Comparison of ENCODE assay signal across 19 mouse cellular contexts in the genomic region with DNA sequence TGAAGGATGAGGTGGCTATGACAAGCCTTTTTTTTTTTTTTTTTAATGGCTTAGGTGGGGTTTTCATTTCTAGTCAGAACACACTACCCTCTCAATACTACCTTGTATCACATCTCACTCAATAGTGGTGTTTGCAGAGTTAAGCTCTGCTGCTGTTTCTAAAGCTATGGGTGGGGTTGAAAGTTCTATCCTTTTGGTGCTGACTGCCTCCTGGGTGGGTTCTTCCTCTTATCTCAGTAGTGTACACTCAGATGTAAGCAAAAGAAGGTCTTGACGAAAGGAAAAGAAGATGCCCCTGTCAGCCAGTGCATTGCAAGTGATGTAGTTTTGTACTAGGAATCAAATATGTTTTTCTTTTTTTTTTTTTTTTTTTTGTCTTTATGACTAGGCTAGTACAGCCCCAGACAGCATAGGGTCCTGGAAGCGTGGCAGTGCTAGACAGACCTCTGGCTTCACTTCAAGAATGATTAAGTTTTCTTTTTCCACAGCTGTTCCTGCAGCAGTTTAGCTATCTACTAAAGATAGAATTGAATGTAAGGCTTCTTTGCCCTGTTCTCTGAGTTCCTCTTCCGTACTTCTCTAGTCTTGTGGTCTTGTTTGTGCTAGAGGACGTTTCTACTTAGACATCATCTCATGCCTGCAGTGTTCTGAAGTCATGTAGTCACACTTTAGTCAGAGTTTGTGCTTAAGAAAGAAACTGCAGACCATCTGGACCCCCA. TPM values are rescaled to one million over a fixed set of nuclear protein-coding genes. Genes with fewer than 3 reads are reported as not detected.
DNase-seq lines count a peak whose midpoint lies in the region; ATAC-seq and TF ChIP-seq lines count a peak whose summit lies in the region.
"Had no signal": no experiment of that assay in that cellular context is flagged by ENCODE, and none has a peak within 500 bp of the region (broad histone marks: within the 10 kb centered on the region; RNA-seq: fewer than 3 reads in every experiment).

No protein-coding gene starts in this region.

- no peak for ATAC-seq in lung, embryonic 14.5 days (ENCODE audit: insufficient read depth)
- ATAC-seq in common myeloid progenitor, adult 5-6 weeks (replicated peaks; ENCODE audit: low read depth, poor library complexity, severe bottlenecking): peak; percentile 70
- ATAC-seq in liver, embryonic 15.5 days (ENCODE audit: insufficient read depth): 0 out of 2 replicates have a peak, but pooled peaks have one; percentile 27
- peak; percentile 59; the same call in 1 of the 2 replicates for ATAC-seq in neutrophil, adult 5-6 weeks (ENCODE audit: extremely low read depth, insufficient number of reproducible peaks, low FRiP score, poor library complexity, severe bottlenecking)
- ATAC-seq in hindbrain, embryonic 12.5 days (ENCODE audit: low FRiP score): no peak

- no peak for TF ChIP-seq CTCF in lung, embryonic 14.5 days (IDR thresholded peaks at IDR 0.05; ENCODE audit: low read depth)
- TF ChIP-seq CTCF in left cerebral cortex, adult 2 months (IDR thresholded peaks at IDR 0.05): no peak

- H3K36me3 ChIP-seq in lung, embryonic 14.5 days (ENCODE audit: insufficient read depth): peaks cover 74% of the 10 kb centered on the region
- peaks cover 88% of the 10 kb centered on the region for H3K36me3 ChIP-seq in liver, embryonic 15.5 days (replicated peaks)
- H3K36me3 ChIP-seq in hindbrain, embryonic 12.5 days: peaks cover 78% of the 10 kb centered on the region

- no peaks in the 10 kb centered on the region; the same call in 1 of the 2 replicates for H3K9me3 ChIP-seq in lung, embryonic 14.5 days (ENCODE audit: low read depth, low read length)
- no peaks in the 10 kb centered on the region for H3K9me3 ChIP-seq in liver, embryonic 15.5 days (replicated peaks)
- no peaks in the 10 kb centered on the region; the same call in 1 of the 2 replicates for H3K9me3 ChIP-seq in hindbrain, embryonic 12.5 days (replicated peaks)
- H3K9me3 ChIP-seq: forebrain, embryonic 12.5 days; midbrain, embryonic 12.5 days had no signal

- peak; percentile 9 for DNase-seq in lung, embryonic 14.5 days
- no peak for DNase-seq in lung, postnatal 25 days (ENCODE audit: low spot score)
- DNase-seq in left cerebral cortex, adult 2 months (ENCODE audit: extremely low spot score in 1 of 2, low spot score in 2 of 2): no peak
- no peak for DNase-seq in layer of hippocampus, adult 8-10 months (ENCODE audit: low spot score in 2 of 2)
- DNase-seq: adrenal gland, postnatal 36 days; cerebellum, adult 9-11 months; embryo, embryonic 11 days; gastrocnemius, postnatal 14 days; kidney, adult 9 months; kidney, postnatal 4 days; retina, postnatal 1 day; thymus, postnatal 4 days had no signal

- 72% methylated on average over 4 of the region's 4 CpGs for WGBS in lung, embryonic 14.5 days
- WGBS in liver, embryonic 15.5 days (ENCODE audit: insufficient replicate concordance): 52% methylated on average over 4 of the region's 4 CpGs
- WGBS in hindbrain, embryonic 12.5 days: 95% methylated on average over 4 of the region's 4 CpGs

- no peak overlapping the region for H3K27ac ChIP-seq in lung, embryonic 14.5 days (ENCODE audit: low read depth)
- H3K27ac ChIP-seq in liver, embryonic 15.5 days (replicated peaks): no peak overlapping the region
- no peak overlapping the region for H3K27ac ChIP-seq in left cerebral cortex, adult 2 months
- no peak overlapping the region for H3K27ac ChIP-seq in hindbrain, embryonic 12.5 days
- H3K27ac ChIP-seq: embryonic facial prominence, embryonic 15.5 days; forebrain, embryonic 12.5 days; midbrain, embryonic 12.5 days had no signal

- intact Hi-C loops in left cerebral cortex, adult 2 months (cut with DNase I): no loop called here

- H3K4me3 ChIP-seq in lung, embryonic 14.5 days (ENCODE audit: low read depth, low read length): no peak overlapping the region
- no peak overlapping the region for H3K4me3 ChIP-seq in liver, embryonic 15.5 days (replicated peaks)
- H3K4me3 ChIP-seq in left cerebral cortex, adult 2 months: no peak overlapping the region
- H3K4me3 ChIP-seq in hindbrain, embryonic 12.5 days: no peak overlapping the region
- H3K4me3 ChIP-seq: embryonic facial prominence, embryonic 15.5 days; forebrain, embryonic 12.5 days; midbrain, embryonic 12.5 days had no signal

- no peak overlapping the region for H3K9ac ChIP-seq in lung, embryonic 14.5 days
- H3K9ac ChIP-seq in liver, embryonic 15.5 days: no peak overlapping the region
- no peak overlapping the region for H3K9ac ChIP-seq in hindbrain, embryonic 12.5 days
- H3K9ac ChIP-seq: embryonic facial prominence, embryonic 15.5 days; forebrain, embryonic 12.5 days; midbrain, embryonic 12.5 days had no signal

- H3K4me1 ChIP-seq in lung, embryonic 14.5 days (ENCODE audit: insufficient read depth): no peaks in the 10 kb centered on the region
- H3K4me1 ChIP-seq in liver, embryonic 15.5 days (replicated peaks): peaks cover 12% of the 10 kb centered on the region
- no peaks in the 10 kb centered on the region for H3K4me1 ChIP-seq in hindbrain, embryonic 12.5 days
- H3K4me1 ChIP-seq: embryonic facial prominence, embryonic 15.5 days; forebrain, embryonic 12.5 days; midbrain, embryonic 12.5 days had no signal

- H3K27me3 ChIP-seq in lung, embryonic 14.5 days (ENCODE audit: insufficient read depth, low read length): no peaks in the 10 kb centered on the region
- H3K27me3 ChIP-seq in liver, embryonic 15.5 days: no peaks in the 10 kb centered on the region
- H3K27me3 ChIP-seq in hindbrain, embryonic 12.5 days: no peaks in the 10 kb centered on the region
- H3K27me3 ChIP-seq: embryonic facial prominence, embryonic 15.5 days; forebrain, embryonic 12.5 days; midbrain, embryonic 12.5 days had no signal

- no peak overlapping the region for H3K4me2 ChIP-seq in lung, embryonic 14.5 days
- no peak overlapping the region for H3K4me2 ChIP-seq in liver, embryonic 15.5 days
- no peak overlapping the region for H3K4me2 ChIP-seq in hindbrain, embryonic 12.5 days (replicated peaks)
- H3K4me2 ChIP-seq: embryonic facial prominence, embryonic 15.5 days; forebrain, embryonic 12.5 days; midbrain, embryonic 12.5 days had no signal

RNA-seq across cellular contexts. Expression of a gene that starts 14.5 kb away (rescaled TPM):
- 48.0 and 50.5 TPM in 2 replicates for polyA plus RNA-seq in lung, embryonic 14.5 days (2014; fragmentation: Nextera tagmentation; extraction: Ambion mirVana)
- total RNA-seq in common myeloid progenitor, adult 5-6 weeks (2017): 70.1 and 72.9 TPM in 2 replicates
- polyA plus RNA-seq in liver, embryonic 15.5 days (2015; fragmentation: Nextera tagmentation; extraction: Ambion mirVana): 26.6 and 27.3 TPM in 2 replicates
- 354 and 418 TPM in 2 replicates for total RNA-seq in neutrophil, adult 5-6 weeks (2017)
- total RNA-seq in left cerebral cortex, adult 2 months (2021): 10 to 100 TPM; 16.3 to 18.2 TPM
- polyA plus RNA-seq in hindbrain, embryonic 12.5 days (2016; fragmentation: Nextera tagmentation; extraction: Ambion mirVana): 36.9 and 50.1 TPM in 2 replicates
- total RNA-seq in layer of hippocampus, adult 8-10 months (2022): 10 to 100 TPM; 16.9 to 19.2 (median 17.5) TPM

Comparison
In these comparisons a context has a peak if more than half of its experiments do, and no peak if none do; other contexts are left out.
1. ATAC-seq: peak in common myeloid progenitor, adult 5-6 weeks (single experiment), liver, embryonic 15.5 days (single experiment) and neutrophil, adult 5-6 weeks (single experiment); none in lung, embryonic 14.5 days (single experiment) and hindbrain, embryonic 12.5 days (single experiment).